Mouse (Mus musculus) cerebellum, adult 18-20 months (tissue): Measurements from ENCODE around the gene Srpk2.
"Not testable (repeated sequence)": the region's sequence is repeated elsewhere in the genome, so short reads cannot be mapped to it uniquely, and the experiment has no call there.

Experiments
- DNase-seq, 2 experiments: peaks; one replicate each; pipeline ENCODE4 v3.0.0; 2021

Gene Srpk2

DNA sequence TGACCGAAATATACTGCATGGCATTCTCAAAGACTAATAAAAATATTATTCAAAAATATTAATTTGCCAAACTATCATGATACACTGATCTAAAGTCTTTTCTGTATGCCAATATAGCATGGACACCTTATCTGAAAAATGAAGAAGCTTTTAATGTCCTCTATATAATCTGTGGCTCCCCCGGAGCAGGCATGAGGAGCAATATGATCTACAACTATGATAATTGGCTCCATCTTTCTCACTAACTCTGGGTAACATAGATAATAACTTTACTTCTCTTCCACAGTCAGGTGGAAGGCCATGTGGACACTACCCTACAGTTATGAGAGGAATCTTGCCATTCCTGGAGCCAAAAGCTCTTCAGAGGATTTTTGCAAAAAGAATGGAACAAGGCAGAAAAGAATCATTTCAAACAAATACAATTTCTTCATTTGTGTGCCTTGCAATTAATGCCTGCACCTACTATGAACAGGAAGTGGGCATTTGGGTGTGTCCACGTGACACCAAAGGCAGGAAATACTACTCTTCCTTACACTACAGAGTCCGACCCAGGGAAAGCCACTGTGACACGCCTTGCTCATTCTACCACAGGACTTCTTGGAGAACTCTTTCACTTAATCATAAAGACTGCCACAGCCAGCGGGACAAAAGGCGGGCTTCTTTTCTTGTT lies 80.2 kb downstream of the Srpk2 start:
- no peak for DNase-seq

DNA sequence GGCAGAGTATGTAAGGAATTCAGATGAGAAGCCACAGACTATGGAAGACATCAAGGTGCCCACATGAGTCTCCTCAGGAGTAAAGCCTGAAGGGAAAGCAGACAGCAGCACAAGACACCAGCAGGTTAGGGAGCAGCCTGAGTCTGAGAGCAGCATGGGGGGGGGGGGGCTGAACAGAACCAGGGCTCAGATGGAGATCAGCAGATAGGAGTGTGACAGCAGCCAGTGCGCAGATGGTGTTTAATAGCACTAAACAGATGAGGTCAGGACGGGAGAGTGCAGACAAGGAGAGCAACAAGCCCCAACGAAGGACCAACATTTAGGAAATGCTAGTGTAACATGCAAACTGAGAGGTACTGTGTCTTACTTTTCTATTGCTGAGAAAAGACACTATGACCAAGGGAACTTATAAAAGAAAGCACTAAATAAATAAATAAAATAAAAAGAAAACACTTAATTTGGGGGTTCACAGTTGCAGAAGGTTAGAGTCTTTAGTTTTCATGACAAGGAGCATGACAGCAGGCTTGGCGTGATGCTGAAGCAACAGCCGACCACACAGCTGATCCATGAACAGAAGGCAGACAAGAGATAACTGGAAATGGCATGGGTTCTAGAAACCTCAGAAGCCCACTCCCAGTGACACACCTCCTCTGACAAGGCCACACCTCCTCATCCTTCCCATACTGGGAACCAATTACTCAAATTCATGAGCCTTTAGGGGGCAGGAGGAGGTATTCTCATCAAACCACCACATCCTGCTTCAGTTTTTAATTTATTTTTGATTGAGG lies 84.5 kb downstream of the Srpk2 start:
- peak; percentile 42 to 65 for DNase-seq

DNA sequence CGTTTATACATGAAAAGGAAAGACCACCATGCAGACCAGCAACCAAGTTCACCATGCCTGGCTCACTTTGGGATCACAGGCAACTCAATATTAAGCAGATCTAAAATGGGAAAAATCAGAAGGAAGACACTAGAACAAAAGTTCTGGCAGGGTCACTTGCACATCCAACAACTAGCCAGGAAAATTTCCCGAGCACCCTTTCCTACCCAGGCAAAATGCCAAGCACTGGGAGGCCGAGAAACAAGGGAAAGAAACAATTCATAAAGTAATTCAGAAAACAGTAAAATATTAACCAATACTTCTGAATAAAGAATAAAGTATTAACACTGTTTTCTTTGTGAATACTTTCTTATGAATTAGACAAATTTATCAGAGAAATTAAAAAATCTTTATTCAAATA lies 85.2 kb downstream of the Srpk2 start:
- peak in 1 of 2 experiments; percentile 38 for DNase-seq

DNA sequence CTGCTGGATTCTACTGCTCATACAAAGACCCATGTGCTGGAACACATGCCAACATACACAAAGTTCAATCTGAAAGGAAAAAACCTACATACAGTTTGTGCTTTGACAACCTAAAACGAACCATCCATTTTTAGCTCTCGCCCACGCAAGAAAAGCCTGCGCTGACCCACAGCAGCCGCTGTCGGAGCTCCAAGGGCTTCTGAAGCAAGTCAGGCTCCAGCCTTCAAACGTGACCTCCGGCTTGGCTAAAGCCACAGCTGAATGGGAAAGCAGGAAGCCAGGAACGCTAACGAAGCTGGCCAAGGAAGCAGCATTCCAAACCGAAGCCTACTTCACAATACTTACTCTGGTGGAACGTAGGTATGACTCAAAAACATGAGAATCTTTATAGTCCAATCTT lies 85.9 kb downstream of the Srpk2 start:
- peak; percentile 54 to 64 for DNase-seq

DNA sequence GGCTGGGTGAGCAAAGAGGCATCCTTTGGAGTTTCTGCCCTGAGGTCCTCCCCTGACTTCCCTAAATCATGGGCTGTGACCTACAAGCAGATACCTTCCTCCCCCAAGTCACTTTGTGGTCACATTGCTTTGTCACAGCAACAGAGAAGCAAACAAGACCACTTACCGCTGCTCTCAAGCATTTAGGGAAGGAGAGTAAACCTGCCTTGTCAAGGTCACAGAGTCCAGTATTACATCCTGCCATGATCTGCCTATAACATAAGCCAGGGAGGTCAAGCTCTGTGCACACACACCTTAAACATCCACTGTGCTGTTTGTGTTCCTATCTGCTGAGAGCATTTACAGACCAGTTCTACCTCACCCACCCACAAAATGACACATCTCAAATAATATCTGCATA lies 86.4 kb downstream of the Srpk2 start:
- no peak for DNase-seq

DNA sequence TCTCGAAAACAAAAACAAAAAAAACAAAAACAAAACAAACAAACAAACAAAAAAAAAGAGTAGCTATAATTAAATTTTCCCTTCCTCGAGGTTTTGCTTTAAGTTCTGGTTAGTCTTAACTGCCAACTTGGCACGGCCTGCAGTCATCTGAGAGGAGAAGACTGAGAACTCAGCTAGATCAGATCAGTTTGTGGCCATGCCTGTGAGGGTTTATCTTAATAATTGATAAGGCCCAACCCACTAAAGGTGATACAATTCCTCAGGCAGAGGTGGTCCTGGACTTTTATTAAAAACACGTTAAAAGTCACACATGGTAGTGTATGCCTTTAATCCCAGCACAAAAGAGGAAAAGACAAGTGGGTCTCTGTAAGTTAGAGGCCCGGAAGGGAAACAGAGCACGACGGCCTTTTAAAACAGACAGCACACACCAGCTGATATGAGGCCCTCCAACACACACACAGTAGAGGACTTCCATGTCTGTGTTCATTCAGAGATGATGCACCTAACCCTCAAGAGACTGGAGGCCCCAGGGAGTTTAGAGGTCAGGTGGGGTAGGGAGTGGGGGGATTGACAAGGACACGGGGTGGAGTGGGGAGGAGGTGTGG lies 87.1 kb downstream of the Srpk2 start:
- no peak for DNase-seq

DNA sequence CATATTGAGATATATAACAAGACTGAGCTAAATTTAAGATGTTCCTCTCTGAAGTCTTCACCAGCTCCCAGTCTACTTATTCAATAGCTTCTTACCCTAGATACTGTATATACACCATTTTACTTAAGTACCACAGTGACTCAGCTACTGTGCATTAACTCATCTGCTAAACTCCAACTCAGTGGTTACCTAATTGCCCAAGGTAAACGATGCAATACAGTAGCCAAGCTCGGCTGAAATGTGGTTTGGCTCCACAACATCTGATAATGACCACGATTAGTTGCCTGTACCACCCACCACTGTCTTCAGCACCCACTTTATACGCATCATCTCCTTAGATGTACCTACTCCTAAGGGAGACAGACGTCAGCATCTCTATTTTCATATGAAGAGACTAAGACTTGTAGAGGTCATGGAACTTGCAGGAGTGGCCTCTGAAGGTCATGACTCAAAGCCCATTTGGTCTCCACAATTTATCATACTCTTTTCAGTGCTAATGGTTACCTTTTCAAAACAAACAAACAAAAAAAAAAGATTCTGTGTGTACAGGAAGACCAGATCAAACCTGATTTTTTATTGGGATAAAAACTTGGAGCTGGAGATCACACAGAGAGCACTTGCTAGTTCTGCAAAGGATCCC lies 88.0 kb downstream of the Srpk2 start:
- DNase-seq = no peak

DNA sequence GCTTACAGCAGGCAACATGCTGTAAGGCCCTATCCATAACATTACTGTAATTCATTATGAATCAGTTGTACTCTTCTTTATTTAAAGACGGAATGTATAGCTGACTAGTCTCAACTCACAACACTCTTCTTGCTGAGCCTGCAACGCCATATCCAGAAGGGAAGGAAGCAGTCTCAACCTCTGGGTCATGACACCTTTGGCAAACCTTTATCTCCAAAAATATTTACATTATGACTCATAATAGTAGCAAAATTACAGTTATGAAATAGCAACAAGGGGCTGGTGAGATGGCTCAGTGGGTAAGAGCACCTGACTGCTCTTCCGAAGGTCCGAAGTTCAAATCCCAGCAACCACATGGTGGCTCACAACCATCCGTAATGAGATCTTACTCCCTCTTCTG lies 94.1 kb downstream of the Srpk2 start:
- DNase-seq = not testable (repeated sequence)

DNA sequence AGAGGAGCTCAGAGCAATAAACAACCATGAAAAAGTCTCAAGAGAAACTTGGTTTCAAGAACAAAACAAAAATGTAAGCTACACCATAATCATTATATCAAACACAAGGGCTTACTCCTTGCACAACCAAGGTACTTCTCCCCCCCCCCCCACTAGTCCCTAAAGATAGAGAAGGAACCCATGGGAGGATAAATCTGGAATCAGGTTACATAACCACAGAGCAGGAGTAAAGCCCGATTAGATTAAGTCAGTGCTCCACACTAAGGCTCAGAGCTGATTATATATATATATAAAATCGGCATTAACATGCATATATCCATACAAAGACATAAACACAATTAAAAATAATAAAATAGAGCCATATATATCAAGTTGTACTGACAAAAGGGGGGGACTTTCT lies 96.8 kb downstream of the Srpk2 start:
- no peak for DNase-seq

DNA sequence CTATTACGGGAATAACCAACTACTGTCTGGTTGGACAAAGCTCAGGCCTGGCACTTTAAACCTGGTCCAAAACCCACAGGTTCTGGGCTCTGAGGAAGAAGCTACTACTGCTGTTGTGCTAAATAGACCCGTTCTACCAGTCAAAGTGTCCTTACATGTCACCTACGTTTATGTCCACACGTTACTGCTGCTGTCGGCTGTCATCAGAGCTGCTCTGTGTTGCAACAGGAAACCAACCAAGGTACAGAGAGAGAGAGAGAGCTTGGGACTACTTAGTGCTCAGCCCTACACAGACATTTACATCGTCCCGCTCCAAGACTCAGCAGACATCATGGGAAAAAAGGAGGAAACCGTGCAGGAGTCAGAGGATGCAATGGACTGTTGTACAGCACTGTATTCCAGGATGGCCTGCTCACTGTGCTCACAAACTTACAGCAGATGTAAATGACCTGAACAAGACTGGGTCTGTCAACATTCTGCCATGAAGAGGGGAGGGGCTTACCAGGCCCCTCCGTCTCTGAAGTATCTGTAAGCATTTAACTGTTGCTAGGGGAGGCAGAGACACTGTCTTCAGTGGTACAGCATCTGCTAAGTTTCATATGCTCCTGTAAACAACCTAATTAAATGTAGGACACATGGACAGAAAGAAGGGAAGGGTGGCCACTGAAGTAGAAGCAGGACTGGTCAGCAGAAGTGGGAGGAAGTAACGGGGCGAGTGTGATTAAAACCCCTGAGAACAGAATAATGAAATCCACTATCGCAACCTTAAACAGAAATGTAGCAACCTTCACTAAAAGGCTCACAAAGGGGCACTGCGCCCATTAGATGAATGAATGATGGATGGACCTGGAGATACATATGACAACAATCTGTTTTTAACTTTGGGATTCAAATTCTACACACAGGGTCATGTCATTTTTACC lies 97.6 kb downstream of the Srpk2 start:
- no peak for DNase-seq

DNA sequence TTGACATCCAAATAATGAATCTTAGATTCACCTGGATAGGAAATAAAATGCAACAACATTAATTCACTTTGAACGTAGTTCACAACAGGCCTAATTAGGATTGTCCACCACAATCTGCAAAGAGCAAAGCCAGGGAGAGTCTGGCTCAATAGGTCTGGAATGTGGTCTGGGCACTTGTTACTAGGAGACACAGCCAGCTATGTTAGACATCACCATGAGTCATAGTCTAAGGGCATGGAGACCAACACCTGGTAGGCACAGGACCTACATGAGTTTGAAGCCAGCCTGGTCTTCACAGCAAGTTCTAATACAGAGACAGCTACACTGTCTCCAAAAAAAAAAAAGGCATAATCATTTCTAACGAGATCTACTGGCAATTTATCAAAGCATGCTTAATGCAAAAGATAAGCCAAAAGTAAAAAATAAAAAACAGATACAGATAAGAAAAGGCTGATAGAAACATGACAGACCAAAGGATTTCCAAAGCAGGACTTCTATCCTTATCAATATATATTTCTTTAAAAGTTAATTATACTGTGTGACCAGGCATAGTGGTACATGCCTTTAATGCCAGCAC lies 102.8 kb downstream of the Srpk2 start:
- no peak for DNase-seq

DNA sequence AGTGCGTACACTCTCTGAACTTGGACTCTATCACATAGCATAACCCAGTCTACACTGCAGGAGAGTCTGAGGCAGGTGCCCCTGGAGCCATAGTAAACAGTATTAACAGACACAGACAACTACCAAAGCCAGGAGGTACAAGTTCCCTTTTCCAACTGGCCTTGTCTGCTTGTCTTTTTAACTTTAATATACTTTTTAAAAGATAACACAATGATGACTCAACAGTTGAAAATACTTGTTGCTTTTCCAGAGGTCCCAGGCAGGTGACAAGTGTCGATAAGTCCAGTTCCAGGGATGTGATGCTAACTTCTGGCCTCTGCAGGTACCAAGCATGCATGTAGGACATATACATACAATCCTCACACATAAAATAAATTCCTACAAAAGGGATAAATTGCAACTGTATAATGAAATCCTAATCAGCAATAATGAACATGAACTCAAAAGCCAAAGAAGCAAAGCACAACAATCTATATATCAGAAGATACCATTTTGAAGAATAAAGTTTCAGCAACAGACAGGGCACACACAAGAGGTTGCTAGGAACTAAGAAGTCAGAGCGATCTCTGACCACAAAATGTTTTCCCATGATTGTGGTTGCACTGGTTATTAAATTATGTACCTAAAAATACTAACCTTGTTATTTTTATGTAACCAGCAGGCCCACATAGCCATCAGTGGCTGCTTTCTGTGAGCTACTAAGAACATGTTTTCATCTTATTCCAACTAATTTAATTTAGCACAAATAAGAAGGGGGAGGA lies 105.1 kb downstream of the Srpk2 start:
- DNase-seq = no peak

DNA sequence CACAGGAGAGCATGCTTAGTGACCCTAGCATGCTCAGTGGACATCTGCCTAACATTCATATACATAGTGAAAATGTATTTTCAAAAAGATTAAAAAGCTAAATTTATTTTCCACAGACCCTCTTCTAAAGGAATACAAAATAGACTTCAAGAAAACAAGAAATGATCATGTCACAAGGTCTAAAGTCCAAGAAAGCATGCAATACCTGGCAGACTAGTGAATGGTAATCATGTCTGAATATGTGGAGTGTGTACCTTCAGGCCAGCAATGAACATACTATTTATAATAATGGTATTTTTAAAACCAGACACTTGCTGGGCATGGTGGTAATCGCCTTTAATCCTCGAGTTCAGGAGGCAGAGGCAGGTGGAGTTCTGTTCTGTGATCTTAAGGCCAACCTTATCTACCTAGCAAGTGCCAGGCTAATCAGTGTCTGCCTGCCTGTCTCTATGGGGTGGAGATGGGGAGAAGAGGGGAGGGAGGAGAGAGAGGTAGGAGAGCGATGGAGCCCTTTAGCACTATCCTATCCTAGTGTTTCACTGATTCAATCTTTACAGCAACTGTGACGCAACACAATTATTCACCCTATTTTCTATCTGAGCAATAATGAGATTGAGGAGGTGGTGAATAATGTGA lies 106.0 kb downstream of the Srpk2 start:
- no peak for DNase-seq

DNA sequence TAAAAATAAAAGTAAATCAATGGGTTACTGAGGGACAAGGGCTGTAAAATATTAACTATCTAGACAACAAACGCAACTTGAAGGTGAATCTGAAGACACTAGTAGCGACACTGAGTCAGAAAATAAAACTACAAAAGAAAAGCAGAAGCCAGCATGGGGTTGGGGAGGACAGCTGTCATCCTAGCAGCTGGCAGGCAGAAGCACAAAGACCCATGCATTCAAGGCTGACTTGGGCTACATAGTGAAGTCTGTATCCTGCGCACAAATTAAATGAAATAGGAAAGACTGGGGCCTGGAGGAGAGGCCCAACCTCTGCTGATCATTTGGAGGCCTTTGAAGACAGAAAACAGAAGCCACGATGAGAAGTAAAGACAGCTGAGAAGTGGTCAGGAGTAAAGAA lies 106.6 kb downstream of the Srpk2 start:
- no peak for DNase-seq

DNA sequence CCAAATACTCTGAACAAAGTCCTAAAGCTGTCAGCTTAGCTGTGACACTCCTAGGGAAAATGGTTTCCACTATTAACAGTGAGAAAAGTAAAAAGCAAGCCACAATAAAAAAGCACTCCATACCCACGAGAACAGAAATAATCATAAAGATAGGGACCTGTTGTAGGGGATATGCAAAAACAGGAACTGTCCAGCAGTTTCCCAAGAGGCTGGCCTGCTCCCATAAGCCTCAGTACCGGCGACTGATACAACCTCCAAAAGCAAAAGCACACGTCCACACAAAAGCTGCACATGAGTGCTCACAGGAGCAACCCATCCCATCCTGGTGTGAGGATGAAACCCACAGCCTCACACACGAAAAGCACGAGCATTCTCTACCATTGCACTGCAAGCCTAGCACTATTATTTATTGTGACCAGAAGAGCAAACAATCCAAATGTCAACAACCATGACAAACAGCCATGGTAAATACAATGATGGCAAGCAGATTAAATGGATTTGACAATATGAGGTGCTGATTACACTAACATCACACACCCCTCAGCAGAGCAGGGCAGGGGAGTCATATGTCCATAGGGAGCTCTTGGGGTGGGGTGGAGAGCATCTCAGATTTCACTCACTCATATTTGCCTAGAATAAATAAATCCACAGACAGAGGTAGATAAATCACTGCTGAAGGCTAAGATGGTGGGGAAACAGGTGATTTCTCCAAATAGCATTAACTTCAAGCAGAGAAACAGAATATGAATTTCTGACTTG lies 107.9 kb downstream of the Srpk2 start:
- no peak for DNase-seq

DNA sequence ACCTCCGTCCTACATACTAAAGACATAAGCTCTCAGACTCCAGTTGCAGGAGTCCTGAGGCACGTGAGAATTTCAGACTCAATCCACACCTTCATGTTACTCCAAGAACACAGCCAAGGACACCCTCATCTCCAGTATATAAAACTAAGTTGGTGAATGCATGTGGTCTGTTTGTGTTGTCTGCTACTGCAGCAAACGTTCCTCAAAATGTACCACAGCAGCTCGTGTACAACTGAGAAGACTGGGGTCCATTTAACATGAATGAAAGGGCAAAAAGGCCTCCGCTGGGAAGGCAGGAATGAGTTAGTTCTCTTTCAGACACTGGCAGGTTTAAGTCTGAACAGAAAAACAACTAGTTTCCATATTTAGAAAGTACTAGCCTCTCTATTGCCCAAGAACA lies 110.5 kb downstream of the Srpk2 start:
- no peak for DNase-seq

DNA sequence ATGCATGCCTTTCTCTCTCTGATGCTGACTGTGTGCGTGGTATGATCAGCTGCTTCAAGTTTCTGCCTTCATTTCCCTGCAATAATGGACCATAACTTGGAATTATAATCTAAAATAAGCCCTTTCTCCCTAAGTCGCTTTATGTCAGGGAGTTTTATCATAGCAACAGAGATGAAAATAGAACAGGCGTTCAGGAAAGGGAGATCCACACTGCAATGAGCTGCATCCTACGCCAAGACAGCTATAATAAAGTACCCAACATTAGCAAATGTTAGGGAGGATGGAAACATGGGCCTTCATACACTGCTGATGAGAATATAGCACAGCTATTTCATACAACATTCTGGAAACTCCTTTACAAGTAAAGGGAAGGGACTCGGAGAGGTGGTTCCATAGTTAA lies 116.2 kb downstream of the Srpk2 start:
- DNase-seq = no peak

DNA sequence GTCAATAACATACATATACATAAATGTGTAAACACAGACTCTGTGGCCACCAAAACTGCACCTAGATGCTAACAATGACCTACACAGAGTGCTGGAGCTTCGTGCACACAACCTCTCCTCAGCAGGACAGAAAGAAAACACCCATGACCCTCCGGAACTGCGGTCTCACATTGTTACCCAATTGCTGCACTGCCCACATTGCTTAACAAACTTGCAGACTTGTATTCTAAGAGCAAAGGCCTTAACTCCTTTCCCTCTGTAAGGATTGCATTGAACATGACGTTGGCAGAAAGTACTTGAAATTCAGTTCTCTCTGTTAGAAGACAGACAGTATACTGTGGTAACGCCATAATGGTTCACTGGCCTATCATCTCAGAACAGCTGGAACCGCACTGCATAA lies 118.0 kb downstream of the Srpk2 start:
- DNase-seq = no peak

DNA sequence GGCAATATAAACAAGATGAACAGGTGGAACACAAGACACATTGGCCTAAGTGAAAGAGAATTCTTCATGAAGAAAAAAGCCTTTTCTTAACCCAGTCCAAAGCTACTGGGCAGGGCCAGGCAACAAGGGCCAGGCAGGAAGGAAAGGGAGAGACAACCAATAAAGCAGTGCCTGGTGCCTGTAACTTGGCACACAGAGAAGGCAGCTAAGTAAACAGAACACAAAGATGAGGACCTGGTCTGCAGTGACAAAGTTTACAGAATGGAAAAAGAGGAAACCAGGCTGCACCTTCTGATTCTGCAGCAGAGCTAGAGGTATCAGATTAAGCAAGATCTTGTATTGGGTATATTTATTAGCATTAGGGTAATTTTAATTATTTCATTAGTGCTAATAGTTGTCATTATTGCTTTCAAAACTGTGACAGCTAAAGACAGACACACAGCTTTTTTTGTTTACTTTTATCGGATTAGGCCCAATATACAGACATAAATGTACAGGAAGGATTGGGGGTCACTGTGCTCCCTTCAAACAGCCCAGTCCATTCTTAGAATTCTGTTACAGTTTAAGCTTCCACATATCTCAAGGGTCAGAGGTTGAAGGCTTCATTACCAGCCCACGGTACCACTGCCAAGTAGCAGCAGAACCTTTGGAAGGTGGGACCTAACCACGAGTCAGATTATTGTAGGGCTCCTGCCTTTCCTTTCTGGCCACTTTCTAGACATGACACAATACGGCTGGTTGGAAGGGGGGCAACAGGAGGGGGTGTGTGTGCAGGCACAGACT lies 121.9 kb downstream of the Srpk2 start:
- no peak for DNase-seq
